Mouse (Mus musculus) C2C12 (cell line): ENCODE measurements around the gene Smap1. TPM values are rescaled to one million over a fixed set of nuclear protein-coding genes. Genes with fewer than 3 reads are reported as not detected.

Source experiments
- H3K27me3 ChIP-seq: one replicate; pipeline ENCODE4 v1.6.1; 2011; ENCODE audit not compliant: control insufficient read depth, insufficient read depth, insufficient read length
- H3K36me3 ChIP-seq: one replicate; pipeline ENCODE4 v1.6.1; 2011; ENCODE audit not compliant: control insufficient read depth, insufficient read depth
- H3K4me3 ChIP-seq: one replicate; pipeline ENCODE4 v1.5.1; 2011; ENCODE audit warnings: mild to moderate bottlenecking, control low read depth; ENCODE audit not compliant: poor library complexity, insufficient read depth, severe bottlenecking
- H3K79me2 ChIP-seq: one replicate; pipeline ENCODE4 v1.6.1; 2011; ENCODE audit not compliant: control insufficient read depth, insufficient read depth
- H3K79me3 ChIP-seq: one replicate; pipeline ENCODE4 v1.6.1; 2011; ENCODE audit warnings: low read depth, control low read depth
- H3ac ChIP-seq: one replicate; pipeline ENCODE3; 2011; ENCODE audit warnings: low read depth; ENCODE audit not compliant: control insufficient read depth, insufficient read length
- CEBPB ChIP-seq: IDR thresholded peaks from one replicate; pipeline ENCODE4 v1.6.1; 2011; ENCODE audit warnings: low read depth, mild to moderate bottlenecking, control low read depth, moderate library complexity
- CTCF ChIP-seq: IDR thresholded peaks from one replicate; pipeline ENCODE4 v1.5.1; 2011; ENCODE audit not compliant: control insufficient read depth, insufficient read depth, insufficient read length
- FOSL1 ChIP-seq: IDR thresholded peaks from one replicate; pipeline ENCODE4 v1.8.0; 2011; ENCODE audit warnings: mild to moderate bottlenecking, low read length; ENCODE audit not compliant: poor library complexity, insufficient read depth, severe bottlenecking
- MAX ChIP-seq: IDR thresholded peaks from one replicate; pipeline ENCODE4 v1.6.1; 2011; ENCODE audit warnings: mild to moderate bottlenecking, control low read depth
- MYOD1 ChIP-seq: IDR thresholded peaks from one replicate; pipeline ENCODE4 v1.6.1; 2011; ENCODE audit warnings: low read depth; ENCODE audit not compliant: control insufficient read depth, insufficient read length
- MYOG ChIP-seq: IDR thresholded peaks from one replicate; pipeline ENCODE4 v1.6.1; 2011; ENCODE audit not compliant: control insufficient read depth, insufficient read length; ENCODE audit errors: extremely low read depth
- USF1 ChIP-seq: IDR thresholded peaks from one replicate; pipeline ENCODE4 v1.6.1; 2011; ENCODE audit warnings: low read depth, mild to moderate bottlenecking, control low read depth, moderate library complexity
- polyA plus RNA-seq: library from polyadenylated mRNA; unstranded; fragments of >200 nt; fragmentation: generic; extraction: Trizol; gene quantifications from one replicate; pipeline ENCODE4 v1.2.1, GENCODE M21; 2012; ENCODE audit warnings: missing spikeins

Smap1 gene
- polyA plus RNA-seq, 1 experiment, result 23.0 TPM

DNA sequence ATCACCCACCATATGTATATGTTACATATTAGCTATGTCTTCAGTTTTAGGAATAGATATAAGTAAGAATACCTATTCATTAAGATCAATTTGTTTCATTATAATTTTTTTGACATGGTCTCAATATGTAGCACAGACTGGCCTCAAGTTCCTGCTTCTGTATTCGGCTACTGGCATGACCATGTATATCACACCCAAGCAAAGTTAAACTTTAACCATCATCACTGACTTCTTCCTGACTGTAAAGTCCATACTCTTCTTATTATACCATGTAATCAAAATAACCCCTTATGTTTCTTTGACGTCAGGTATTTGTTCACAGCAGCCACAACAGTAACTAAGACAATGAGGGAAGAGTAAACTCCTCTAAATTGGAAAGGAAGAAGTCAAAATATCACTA, 61.2 kb downstream of the Smap1 start:
- Histone ChIP-seq H3K79me2 (no peaks in the 10 kb centered on the region), H3K27me3 (no peaks in the 10 kb centered on the region), H3ac (no peak overlapping the region), H3K4me3 (no peak overlapping the region), H3K79me3 (no peaks in the 10 kb centered on the region), H3K36me3 (peaks cover 40% of the 10 kb centered on the region)
- no peak for TF ChIP-seq FOSL1
- TF ChIP-seq CTCF, result no peak
- TF ChIP-seq USF1, result no peak

DNA sequence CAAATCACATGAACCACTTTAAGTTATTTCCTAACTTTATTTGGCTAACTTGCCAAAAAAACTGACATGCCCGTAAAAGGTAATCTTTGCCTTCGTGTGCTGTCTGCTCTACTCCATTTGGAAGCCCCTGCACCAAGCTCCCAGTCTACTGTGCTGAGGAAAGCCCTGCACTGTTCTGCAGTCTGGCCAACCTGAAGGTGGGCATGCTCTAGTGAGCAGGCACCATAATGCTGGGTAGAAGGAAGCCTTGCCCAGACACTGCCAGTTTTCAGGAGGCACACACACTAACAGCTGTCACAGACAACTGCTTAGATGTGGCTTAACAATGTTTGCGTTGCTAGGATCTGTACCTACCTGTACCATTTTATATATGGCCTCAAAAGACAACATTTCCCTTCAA, 66.5 kb downstream of the Smap1 start:
- H3ac ChIP-seq, result no peak overlapping the region
- no peaks in the 10 kb centered on the region for H3K27me3 ChIP-seq
- no peaks in the 10 kb centered on the region for H3K79me3 ChIP-seq
- no peaks in the 10 kb centered on the region for H3K79me2 ChIP-seq
- no peak for TF ChIP-seq USF1
- no peak for TF ChIP-seq CTCF
- no peak for TF ChIP-seq FOSL1
- TF ChIP-seq MYOG, result no peak
- no peak for TF ChIP-seq CEBPB
- no peak for TF ChIP-seq MAX
- TF ChIP-seq MYOD1, result no peak
- peaks cover 47% of the 10 kb centered on the region for H3K36me3 ChIP-seq
- no peak overlapping the region for H3K4me3 ChIP-seq

DNA sequence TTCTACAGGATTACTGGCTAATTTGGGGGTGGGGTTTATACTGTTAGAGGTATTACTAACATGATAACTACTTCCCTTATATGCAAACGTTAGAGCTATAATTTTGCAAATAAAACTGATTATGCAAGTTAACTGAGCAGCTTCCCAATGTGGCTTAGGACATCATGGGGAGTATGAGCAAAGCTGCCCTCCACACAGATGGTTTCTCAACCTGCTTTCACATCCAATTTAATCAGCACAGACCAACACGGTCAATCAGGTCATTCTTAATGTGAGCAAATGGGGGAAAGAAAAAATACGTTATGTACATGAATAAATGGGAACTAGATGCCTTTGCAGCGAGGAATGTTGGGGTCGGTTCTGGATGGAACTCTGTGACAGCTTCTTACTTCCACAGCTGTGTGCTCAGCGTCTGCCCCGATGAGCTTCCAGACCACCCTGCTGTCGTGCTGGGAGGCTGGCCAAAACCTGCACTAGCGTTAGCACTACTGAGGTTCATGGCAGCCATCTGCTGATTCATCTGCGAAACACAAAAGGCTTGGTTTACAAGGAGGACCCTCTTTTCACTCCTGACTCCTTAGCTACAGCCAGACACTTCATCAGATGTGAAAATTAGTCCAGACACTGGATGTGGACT, 76.0 kb downstream of the Smap1 start:
- Histone ChIP-seq H3K27me3 (no peaks in the 10 kb centered on the region), H3K4me3 (no peak overlapping the region), H3K36me3 (peaks cover 32% of the 10 kb centered on the region), H3ac (no peak overlapping the region), H3K79me3 (no peaks in the 10 kb centered on the region), H3K79me2 (no peaks in the 10 kb centered on the region)
- TF ChIP-seq USF1 (no peak), CEBPB (no peak)

DNA sequence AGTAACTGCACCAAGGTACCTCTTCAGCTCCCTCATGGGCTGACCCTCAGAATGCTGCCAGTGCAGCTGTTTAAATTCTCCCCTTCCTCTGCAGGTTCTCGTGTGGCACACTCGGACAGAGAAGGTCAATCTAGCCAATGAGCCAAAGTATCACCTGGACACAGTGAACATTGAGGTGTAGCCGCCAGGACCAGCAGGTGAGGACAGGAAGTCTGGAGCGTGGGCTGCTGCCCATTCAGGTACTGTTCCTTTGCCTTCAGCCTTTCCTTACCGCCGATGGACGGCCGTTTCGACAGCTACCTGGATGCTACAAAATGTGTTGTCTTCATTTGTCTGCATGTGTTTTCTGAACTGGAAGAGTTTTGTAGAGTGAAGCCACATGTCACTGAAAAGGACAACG, 77.1 kb downstream of the Smap1 start:
- H3K27me3 ChIP-seq, result no peaks in the 10 kb centered on the region
- no peak overlapping the region for H3K4me3 ChIP-seq
- no peaks in the 10 kb centered on the region for H3K79me2 ChIP-seq
- no peak overlapping the region for H3ac ChIP-seq
- no peaks in the 10 kb centered on the region for H3K79me3 ChIP-seq
- TF ChIP-seq MYOG (no peak), CEBPB (no peak), FOSL1 (no peak), MAX (no peak), USF1 (no peak), CTCF (no peak), MYOD1 (no peak)
- H3K36me3 ChIP-seq, result peaks cover 32% of the 10 kb centered on the region

DNA sequence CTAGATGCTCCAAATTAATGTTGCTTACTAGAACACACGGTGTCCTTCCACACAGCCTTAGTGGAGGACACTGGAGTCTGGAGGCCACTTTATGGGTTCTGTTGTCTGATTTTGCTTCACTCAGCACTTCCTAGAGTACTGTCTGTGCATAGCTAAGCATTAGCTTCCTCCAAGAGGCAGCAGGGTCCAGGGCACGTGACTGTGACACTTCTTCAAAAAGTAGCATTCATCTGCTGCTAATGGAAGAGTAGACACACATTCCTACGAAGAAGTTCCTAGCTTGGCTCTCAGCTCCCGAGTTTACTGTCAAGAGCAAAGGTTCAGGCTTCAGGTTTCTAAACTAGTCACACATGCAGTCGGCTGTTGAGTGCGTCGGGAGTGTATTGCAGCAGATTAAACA, 78.3 kb downstream of the Smap1 start:
- H3ac ChIP-seq, result no peak overlapping the region
- no peaks in the 10 kb centered on the region for H3K79me2 ChIP-seq
- TF ChIP-seq MYOG (no peak), MAX (no peak), FOSL1 (no peak)
- H3K36me3 ChIP-seq, result peaks cover 32% of the 10 kb centered on the region
- no peaks in the 10 kb centered on the region for H3K27me3 ChIP-seq
- no peak overlapping the region for H3K4me3 ChIP-seq
- H3K79me3 ChIP-seq, result no peaks in the 10 kb centered on the region

DNA sequence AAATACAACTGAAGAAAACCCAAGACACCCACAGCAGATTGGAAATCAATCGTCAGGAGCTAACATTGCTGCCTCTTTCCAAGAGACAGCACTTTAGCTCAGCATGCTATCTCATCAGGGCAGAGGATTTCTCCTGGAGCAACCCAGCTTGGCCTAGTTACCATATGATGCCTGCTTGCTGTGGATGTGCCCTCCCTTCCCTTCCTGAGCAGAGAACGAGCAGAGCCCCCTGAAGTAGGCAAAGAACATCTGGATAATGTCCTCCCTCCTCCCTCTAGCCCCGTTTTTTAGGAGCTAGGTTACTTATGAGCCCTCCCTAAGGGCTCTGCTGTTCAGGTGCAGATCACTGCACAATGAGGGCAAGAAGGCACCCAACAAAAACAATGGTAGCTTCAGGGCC, 79.5 kb downstream of the Smap1 start:
- Histone ChIP-seq H3K36me3 (peaks cover 23% of the 10 kb centered on the region), H3K4me3 (no peak overlapping the region), H3ac (no peak overlapping the region), H3K27me3 (no peaks in the 10 kb centered on the region), H3K79me3 (no peaks in the 10 kb centered on the region), H3K79me2 (no peaks in the 10 kb centered on the region)
- TF ChIP-seq FOSL1 (no peak), MAX (no peak), CTCF (no peak), USF1 (no peak), CEBPB (no peak), MYOD1 (no peak), MYOG (no peak)
